Mouse (Mus musculus) myocyte (in vitro differentiated cells): ENCODE measurements at regions not wholly inside any gene's neighbourhood (a gene's known extent, or its start where the extent isn't known, plus 50 kb on each side); places are given as distances from the start of the nearest gene placed in this dataset.

Experiments used
- H3K27me3 ChIP-seq: one replicate; pipeline ENCODE4 v1.6.1; 2011; ENCODE audit not compliant: control insufficient read depth, insufficient read depth, insufficient read length
- H3K36me3 ChIP-seq: one replicate; pipeline ENCODE4 v1.6.1; 2011; ENCODE audit not compliant: control insufficient read depth, insufficient read depth
- H3K4me2 ChIP-seq: one replicate; pipeline ENCODE4 v1.6.1; 2011; ENCODE audit warnings: low read depth, control low read depth
- H3K4me3 ChIP-seq: one replicate; pipeline ENCODE4 v1.5.1; 2011; ENCODE audit warnings: mild to moderate bottlenecking, control low read depth, moderate library complexity
- H3K79me2 ChIP-seq: one replicate; pipeline ENCODE4 v1.6.1; 2011; ENCODE audit not compliant: control insufficient read depth, insufficient read depth
- H3ac ChIP-seq: one replicate; pipeline ENCODE4 v1.6.1; 2011; ENCODE audit not compliant: control insufficient read depth, insufficient read length
- CEBPB ChIP-seq: IDR thresholded peaks from 2 replicates; pipeline ENCODE4 v1.6.1; 2011; ENCODE audit warnings: mild to moderate bottlenecking, moderate library complexity; ENCODE audit not compliant: poor library complexity, insufficient read depth, severe bottlenecking
- E2F4 ChIP-seq: IDR thresholded peaks from one replicate; pipeline ENCODE4 v1.6.1; 2011; ENCODE audit warnings: mild to moderate bottlenecking, control low read depth, moderate library complexity; ENCODE audit not compliant: insufficient read depth
- MAX ChIP-seq: IDR thresholded peaks from one replicate; pipeline ENCODE4 v1.6.1; 2011; ENCODE audit warnings: low read depth, mild to moderate bottlenecking, control low read depth
- MYOD1 ChIP-seq, 3 experiments: IDR thresholded peaks; one replicate each; pipeline ENCODE4 v1.6.1; 2011; ENCODE audit warnings: control low read depth in 2 of 3, low read depth in 2 of 3, mild to moderate bottlenecking in 2 of 3, moderate library complexity in 1 of 3; ENCODE audit not compliant: insufficient read length in 2 of 3, control insufficient read depth in 1 of 3
- MYOG ChIP-seq, 3 experiments: IDR thresholded peaks; one replicate each; pipeline ENCODE4 v1.6.1; 2011; ENCODE audit warnings: control low read depth in 2 of 3, low read depth in 2 of 3, mild to moderate bottlenecking in 2 of 3; ENCODE audit not compliant: insufficient read length in 2 of 3, control insufficient read depth in 1 of 3, insufficient read depth in 1 of 3
- POLR2A ChIP-seq: IDR thresholded peaks from one replicate; pipeline ENCODE4 v1.6.1; 2011; ENCODE audit warnings: low read depth, mild to moderate bottlenecking, control low read depth, moderate library complexity; ENCODE audit not compliant: insufficient read length
- POLR2AphosphoS2 ChIP-seq: IDR thresholded peaks from one replicate; pipeline ENCODE4 v1.6.1; 2011; ENCODE audit warnings: low read depth, control low read depth; ENCODE audit not compliant: insufficient read length
- REST ChIP-seq: IDR thresholded peaks from one replicate; pipeline ENCODE4 v1.6.1; 2011; ENCODE audit warnings: mild to moderate bottlenecking, control low read depth, moderate library complexity; ENCODE audit not compliant: insufficient read depth, insufficient read length
- SRF ChIP-seq: IDR thresholded peaks from one replicate; pipeline ENCODE4 v1.6.1; 2011; ENCODE audit warnings: low read depth; ENCODE audit not compliant: control insufficient read depth, insufficient read length
- TCF12 ChIP-seq: IDR thresholded peaks from one replicate; pipeline ENCODE4 v1.6.1; 2011; ENCODE audit warnings: mild to moderate bottlenecking, control low read depth; ENCODE audit not compliant: poor library complexity, insufficient read depth, severe bottlenecking
- TCF3 ChIP-seq: IDR thresholded peaks from one replicate; pipeline ENCODE4 v1.6.1; 2011; ENCODE audit warnings: low read depth, control low read depth; ENCODE audit not compliant: insufficient read length
- USF1 ChIP-seq: IDR thresholded peaks from one replicate; pipeline ENCODE4 v1.6.1; 2011; ENCODE audit warnings: low read depth, mild to moderate bottlenecking, control low read depth, moderate library complexity

DNA sequence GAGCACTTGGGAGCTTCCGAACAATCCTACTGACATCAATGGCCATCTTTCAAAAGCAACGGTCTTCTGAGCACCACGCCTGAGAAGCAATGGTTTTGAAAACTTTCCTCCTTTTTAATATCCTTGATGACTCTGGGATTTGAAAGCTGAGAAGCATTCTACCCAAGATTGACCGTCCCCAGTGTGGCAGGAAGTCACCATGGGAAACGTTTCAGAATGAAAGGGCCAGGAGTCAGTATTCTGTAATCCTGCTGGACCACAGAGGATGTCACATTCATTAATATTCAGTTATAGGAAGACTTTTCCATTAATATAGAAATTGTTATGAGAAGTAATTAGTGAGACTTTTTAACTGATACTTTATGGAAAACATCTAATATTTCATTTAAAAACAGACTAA is 190.1 kb upstream of the Ttc29 start:
- no peak overlapping the region for H3K4me3 ChIP-seq
- H3K79me2 ChIP-seq, result no peaks in the 10 kb centered on the region
- no peak overlapping the region for H3K4me2 ChIP-seq
- no peak overlapping the region for H3ac ChIP-seq
- no peaks in the 10 kb centered on the region for H3K36me3 ChIP-seq
- TF ChIP-seq MAX, result no peak
- no peaks in the 10 kb centered on the region for H3K27me3 ChIP-seq

DNA sequence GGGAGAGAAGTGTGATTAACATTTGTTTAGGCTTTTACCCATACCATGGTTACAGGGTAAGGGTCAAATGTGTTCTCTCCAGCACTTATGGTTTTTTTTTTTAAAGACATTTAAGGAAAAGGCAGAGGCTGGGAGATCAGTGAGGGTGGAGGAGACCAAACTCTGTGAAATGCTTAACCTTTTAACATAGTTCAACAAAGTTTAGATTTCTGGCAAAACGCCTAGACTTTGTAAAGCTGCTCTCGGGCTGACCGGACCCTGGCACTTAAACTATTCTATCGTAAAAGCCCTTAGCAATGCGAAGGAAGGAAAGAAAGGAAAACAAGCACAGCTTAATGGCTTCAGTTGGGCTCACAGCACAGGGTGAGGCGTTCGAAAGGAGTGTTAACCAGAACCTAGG is 189.6 kb upstream of the Ttc29 start:
- H3K4me3 ChIP-seq, result no peak overlapping the region
- no peaks in the 10 kb centered on the region for H3K36me3 ChIP-seq
- TF ChIP-seq USF1, result no peak
- TF ChIP-seq SRF, result no peak
- TF ChIP-seq REST, result no peak
- no peak for TF ChIP-seq MYOG (IDR thresholded peaks at IDR 0.05; ENCODE audit: control insufficient read depth in 1 of 3, insufficient read depth in 1 of 3, insufficient read length in 2 of 3, low read depth in 2 of 3)
- TF ChIP-seq TCF3, result no peak
- no peak for TF ChIP-seq E2F4
- TF ChIP-seq CEBPB, result no peak
- no peak for TF ChIP-seq POLR2AphosphoS2
- no peak for TF ChIP-seq POLR2A
- no peak for TF ChIP-seq TCF12
- TF ChIP-seq MYOD1 (IDR thresholded peaks at IDR 0.05; ENCODE audit: control insufficient read depth in 1 of 3, insufficient read length in 2 of 3, low read depth in 2 of 3), result no peak
- no peak for TF ChIP-seq MAX
- H3K79me2 ChIP-seq, result no peaks in the 10 kb centered on the region
- H3K4me2 ChIP-seq, result no peak overlapping the region
- no peak overlapping the region for H3ac ChIP-seq
- no peaks in the 10 kb centered on the region for H3K27me3 ChIP-seq

DNA sequence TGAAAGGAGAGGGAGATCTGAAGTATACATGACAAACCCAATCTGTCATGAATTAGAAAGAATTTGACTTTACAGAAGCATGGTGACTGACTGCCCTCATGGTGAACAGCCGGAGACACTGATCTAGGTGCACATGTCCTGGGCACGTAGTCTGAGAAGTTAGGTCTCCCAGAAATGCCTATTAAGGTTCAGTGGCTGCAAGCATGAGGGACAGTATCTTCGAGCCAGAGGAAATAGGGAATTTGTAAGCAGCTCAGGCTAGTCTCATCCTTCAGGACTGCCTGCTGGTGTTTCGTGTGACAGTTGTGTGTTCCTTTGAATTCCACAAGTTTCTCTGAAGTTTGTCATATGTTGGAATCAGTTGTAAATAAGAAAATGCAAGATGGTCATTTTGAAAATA is 189.2 kb upstream of the Ttc29 start:
- Histone ChIP-seq H3K27me3 (no peaks in the 10 kb centered on the region), H3ac (no peak overlapping the region), H3K36me3 (no peaks in the 10 kb centered on the region), H3K4me2 (no peak overlapping the region), H3K4me3 (no peak overlapping the region), H3K79me2 (no peaks in the 10 kb centered on the region)
- TF ChIP-seq E2F4 (no peak), TCF3 (no peak), SRF (no peak), MYOD1 (IDR thresholded peaks at IDR 0.05; ENCODE audit: control insufficient read depth in 1 of 3, insufficient read length in 2 of 3, low read depth in 2 of 3) (no peak), POLR2A (no peak), MAX (no peak), POLR2AphosphoS2 (no peak), REST (no peak), USF1 (no peak), CEBPB (no peak), TCF12 (no peak), MYOG (IDR thresholded peaks at IDR 0.05; ENCODE audit: control insufficient read depth in 1 of 3, insufficient read depth in 1 of 3, insufficient read length in 2 of 3, low read depth in 2 of 3) (no peak)

DNA sequence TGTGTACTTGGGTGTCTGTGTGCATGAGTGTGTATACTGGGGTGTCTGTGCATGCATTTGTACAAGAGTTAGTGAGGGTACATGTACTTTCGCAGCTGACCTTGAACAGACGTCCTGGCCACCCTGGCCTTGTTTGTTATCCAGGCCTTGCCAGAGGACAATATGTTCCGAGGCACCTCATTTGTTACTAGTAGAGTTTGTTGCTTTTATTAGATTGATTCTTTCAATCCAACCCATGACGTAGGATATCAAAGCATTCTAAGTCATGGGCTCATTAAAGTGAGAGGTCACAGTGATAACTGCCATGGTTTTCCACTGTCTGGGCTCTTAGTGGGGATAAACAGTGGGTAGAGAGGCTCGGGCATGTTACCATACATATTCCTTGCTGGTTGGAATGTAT is 188.1 kb upstream of the Ttc29 start:
- H3ac ChIP-seq, result no peak overlapping the region
- H3K4me3 ChIP-seq, result no peak overlapping the region
- H3K36me3 ChIP-seq, result no peaks in the 10 kb centered on the region
- H3K4me2 ChIP-seq, result no peak overlapping the region
- no peaks in the 10 kb centered on the region for H3K27me3 ChIP-seq
- TF ChIP-seq SRF, result no peak
- no peak for TF ChIP-seq POLR2A
- TF ChIP-seq TCF3, result no peak
- TF ChIP-seq USF1, result no peak
- no peak for TF ChIP-seq REST
- TF ChIP-seq POLR2AphosphoS2, result no peak
- TF ChIP-seq MYOG (IDR thresholded peaks at IDR 0.05; ENCODE audit: control insufficient read depth in 1 of 3, insufficient read depth in 1 of 3, insufficient read length in 2 of 3, low read depth in 2 of 3), result no peak
- TF ChIP-seq MYOD1 (IDR thresholded peaks at IDR 0.05; ENCODE audit: control insufficient read depth in 1 of 3, insufficient read length in 2 of 3, low read depth in 2 of 3), result no peak
- TF ChIP-seq TCF12, result no peak
- TF ChIP-seq E2F4, result no peak
- no peak for TF ChIP-seq MAX
- no peak for TF ChIP-seq CEBPB
- no peaks in the 10 kb centered on the region for H3K79me2 ChIP-seq

DNA sequence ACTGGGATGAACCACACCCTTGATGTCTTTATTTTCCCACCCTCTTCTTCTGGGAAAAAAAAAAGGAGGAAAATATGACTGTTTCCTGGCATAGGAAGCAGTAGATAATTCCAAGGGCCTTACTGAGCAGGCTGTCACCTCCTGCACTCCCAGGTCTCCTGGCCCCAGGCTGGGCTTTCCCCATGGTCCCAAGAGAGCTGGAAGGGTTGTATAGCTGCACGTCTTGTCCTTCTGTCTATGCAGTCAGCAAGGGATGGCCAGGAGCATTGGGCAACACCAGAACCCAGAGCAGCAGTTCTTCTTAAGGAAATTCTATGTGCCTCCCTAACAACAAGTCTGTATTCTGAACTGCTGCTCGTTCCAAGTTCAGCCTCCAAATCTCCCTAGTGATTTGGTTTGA is 185.7 kb upstream of the Ttc29 start:
- Histone ChIP-seq H3K36me3 (no peaks in the 10 kb centered on the region), H3K27me3 (no peaks in the 10 kb centered on the region), H3K79me2 (no peaks in the 10 kb centered on the region), H3ac (no peak overlapping the region), H3K4me2 (no peak overlapping the region), H3K4me3 (no peak overlapping the region)
- TF ChIP-seq POLR2AphosphoS2 (no peak), POLR2A (no peak), TCF12 (no peak), USF1 (no peak), MYOG (IDR thresholded peaks at IDR 0.05; ENCODE audit: control insufficient read depth in 1 of 3, insufficient read depth in 1 of 3, insufficient read length in 2 of 3, low read depth in 2 of 3) (no peak), TCF3 (no peak), REST (no peak), CEBPB (no peak), MAX (no peak), SRF (no peak), MYOD1 (IDR thresholded peaks at IDR 0.05; ENCODE audit: control insufficient read depth in 1 of 3, insufficient read length in 2 of 3, low read depth in 2 of 3) (no peak), E2F4 (no peak)
